In genomic region chr17:25363726-25364125, GRCm38 (mm10) we compare ENCODE assay signal across 9 mouse cellular contexts. TPM values are rescaled to one million over a fixed set of nuclear protein-coding genes. Genes with fewer than 3 reads are reported as not detected.
DNase-seq lines count a peak whose midpoint lies in the region; ATAC-seq and TF ChIP-seq lines count a peak whose summit lies in the region.
"Had no signal": no experiment of that assay in that cellular context is flagged by ENCODE, and none has a peak within 500 bp of the region (broad histone marks: within the 10 kb centered on the region; RNA-seq: fewer than 3 reads in every experiment).

No protein-coding gene starts in this region.

- no peak overlapping the region for H3K9ac ChIP-seq in intestine, embryonic 14.5 days (ENCODE audit: low read length)
- no peak overlapping the region for H3K9ac ChIP-seq in intestine, embryonic 16.5 days (ENCODE audit: low read depth, low read length)
- no peak overlapping the region for H3K9ac ChIP-seq in forebrain, embryonic 15.5 days (replicated peaks)

- no peaks in the 10 kb centered on the region for H3K27me3 ChIP-seq in intestine, embryonic 14.5 days (replicated peaks; ENCODE audit: control insufficient read depth, insufficient read depth, low read length)
- H3K27me3 ChIP-seq in intestine, embryonic 16.5 days (replicated peaks; ENCODE audit: control insufficient read depth, insufficient read depth, low read length), result 0 out of 2 replicates have a peak, but pooled peaks cover 2% of the 10 kb centered on the region
- H3K27me3 ChIP-seq in E14TG2a.4 (ENCODE audit: insufficient read depth, low read length), result 0 out of 2 replicates have a peak, but pooled peaks cover 3% of the 10 kb centered on the region
- H3K27me3 ChIP-seq in cerebellum, adult 2 months (ENCODE audit: control insufficient read depth, insufficient read depth, low read length), result no peaks in the 10 kb centered on the region
- H3K27me3 ChIP-seq in forebrain, embryonic 15.5 days, result no peaks in the 10 kb centered on the region

- peak; percentile 69 for DNase-seq in intestine, embryonic 14.5 days (ENCODE audit: low spot score)
- peak; percentile 31 for DNase-seq in 416B (ENCODE audit: low read depth)
- peak; percentile 17 to 35 for DNase-seq in cerebellum, adult 2 months
- peak; percentile 53 to 60 for DNase-seq in kidney, postnatal 25 days
- DNase-seq in retina, postnatal 1 day, result peak; percentile 53

- no peak for TF ChIP-seq POLR2A in cerebellum, adult 2 months (IDR thresholded peaks at IDR 0.05; ENCODE audit: borderline replicate concordance, insufficient read depth, low read length)

- 7% methylated on average over 1 of the region's 1 CpGs for WGBS in intestine, embryonic 14.5 days
- 0% methylated on average over 1 of the region's 1 CpGs for WGBS in intestine, embryonic 16.5 days
- 5% methylated on average over 1 of the region's 1 CpGs for WGBS in cerebellum, adult 2 months
- WGBS in forebrain, embryonic 15.5 days, result 11% methylated on average over 1 of the region's 1 CpGs

- peak; percentile 69 for TF ChIP-seq CTCF in E14TG2a.4 (conservative IDR thresholded peaks at IDR 0.05; ENCODE audit: low read length)
- peak; percentile 79 for TF ChIP-seq CTCF in cerebellum, adult 2 months (IDR thresholded peaks at IDR 0.05; ENCODE audit: borderline replicate concordance, insufficient read depth, low read depth, low read length)

- H3K27ac ChIP-seq in intestine, embryonic 14.5 days (ENCODE audit: low read depth), result no peak overlapping the region
- no peak overlapping the region for H3K27ac ChIP-seq in intestine, embryonic 16.5 days (ENCODE audit: low read length)
- H3K27ac ChIP-seq in cerebellum, adult 2 months (ENCODE audit: insufficient read depth, low read length), result no peak overlapping the region
- no peak overlapping the region for H3K27ac ChIP-seq in forebrain, embryonic 15.5 days (replicated peaks)

- H3K9me3 ChIP-seq in intestine, embryonic 14.5 days (ENCODE audit: control insufficient read depth, low read length), result no peaks in the 10 kb centered on the region
- H3K9me3 ChIP-seq in intestine, embryonic 16.5 days (ENCODE audit: control insufficient read depth, low read length), result no peaks in the 10 kb centered on the region
- no peaks in the 10 kb centered on the region for H3K9me3 ChIP-seq in E14TG2a.4 (ENCODE audit: low read length)
- H3K9me3 ChIP-seq in forebrain, embryonic 15.5 days, result no peaks in the 10 kb centered on the region

- H3K4me3 ChIP-seq in intestine, embryonic 14.5 days (ENCODE audit: low read depth, low read length), result no peak overlapping the region
- no peak overlapping the region for H3K4me3 ChIP-seq in intestine, embryonic 16.5 days (ENCODE audit: low read length)
- H3K4me3 ChIP-seq in E14TG2a.4 (replicated peaks; ENCODE audit: low read length), result no peak overlapping the region
- H3K4me3 ChIP-seq in cerebellum, adult 2 months (replicated peaks; ENCODE audit: insufficient read depth, low read depth, low read length), result no peak overlapping the region
- no peak overlapping the region for H3K4me3 ChIP-seq in forebrain, embryonic 15.5 days

- H3K36me3 ChIP-seq in intestine, embryonic 14.5 days (ENCODE audit: control insufficient read depth, insufficient read depth, low read length), result no peaks in the 10 kb centered on the region
- H3K36me3 ChIP-seq in intestine, embryonic 16.5 days (ENCODE audit: control insufficient read depth, insufficient read depth, low read length), result no peaks in the 10 kb centered on the region
- no peaks in the 10 kb centered on the region for H3K36me3 ChIP-seq in E14TG2a.4 (ENCODE audit: insufficient read depth, low read length)
- no peaks in the 10 kb centered on the region for H3K36me3 ChIP-seq in forebrain, embryonic 15.5 days

- H3K4me1 ChIP-seq in intestine, embryonic 14.5 days (replicated peaks; ENCODE audit: control insufficient read depth, insufficient read depth, low read length), result no peaks in the 10 kb centered on the region
- H3K4me1 ChIP-seq in intestine, embryonic 16.5 days (ENCODE audit: control insufficient read depth, insufficient read depth, low read length), result no peaks in the 10 kb centered on the region
- peaks cover 3% of the 10 kb centered on the region; the same call in 1 of the 2 replicates for H3K4me1 ChIP-seq in E14TG2a.4 (replicated peaks; ENCODE audit: low read depth, low read length)
- no peaks in the 10 kb centered on the region for H3K4me1 ChIP-seq in cerebellum, adult 2 months (ENCODE audit: control insufficient read depth, insufficient read depth, low read length)
- no peaks in the 10 kb centered on the region for H3K4me1 ChIP-seq in forebrain, embryonic 15.5 days

- no peak for ATAC-seq in intestine, embryonic 14.5 days (replicated peaks; ENCODE audit: low FRiP score, low TSS enrichment, low read depth)
- ATAC-seq in intestine, embryonic 16.5 days, result no peak
- ATAC-seq in forebrain, embryonic 15.5 days (replicated peaks), result no peak

- no peak overlapping the region for H3K4me2 ChIP-seq in intestine, embryonic 14.5 days (ENCODE audit: low read length)
- H3K4me2 ChIP-seq in intestine, embryonic 16.5 days (ENCODE audit: low read depth, low read length), result no peak overlapping the region
- H3K4me2 ChIP-seq in forebrain, embryonic 15.5 days (replicated peaks), result no peak overlapping the region

RNA-seq across cellular contexts. Expression of gene Tpsb2, which starts 2.4 kb away (rescaled TPM):
- 0.66 and 0.89 TPM in 2 replicates for polyA plus RNA-seq in intestine, embryonic 14.5 days (2014; fragmentation: Nextera tagmentation; extraction: Ambion mirVana)
- 3.7 and 4.5 TPM in 2 replicates for polyA plus RNA-seq in intestine, embryonic 16.5 days (2015; fragmentation: Nextera tagmentation; extraction: Ambion mirVana)
- polyA plus RNA-seq in cerebellum, adult 2 months (2012; rRNA removed), result 0.16 TPM in 1 of 2 replicates, not detected in the other
- polyA plus RNA-seq in forebrain, embryonic 15.5 days (2015; fragmentation: Nextera tagmentation; extraction: Ambion mirVana), result not detected in 2 replicates

RNA-seq across cellular contexts. Expression of gene Tpsg1, which starts 5.3 kb away (rescaled TPM):
- 2.1 and 6.3 TPM in 2 replicates for polyA plus RNA-seq in intestine, embryonic 14.5 days (2014; fragmentation: Nextera tagmentation; extraction: Ambion mirVana)
- 26.3 and 28.6 TPM in 2 replicates for polyA plus RNA-seq in intestine, embryonic 16.5 days (2015; fragmentation: Nextera tagmentation; extraction: Ambion mirVana)
- not detected in 2 replicates for polyA plus RNA-seq in cerebellum, adult 2 months (2012; rRNA removed)
- polyA plus RNA-seq in forebrain, embryonic 15.5 days (2015; fragmentation: Nextera tagmentation; extraction: Ambion mirVana), result 0.77 and 0.94 TPM in 2 replicates

RNA-seq across cellular contexts. Expression of gene Tpsab1, which starts 18.4 kb away (rescaled TPM):
- not detected in 2 replicates for polyA plus RNA-seq in intestine, embryonic 14.5 days (2014; fragmentation: Nextera tagmentation; extraction: Ambion mirVana)
- 0.22 TPM in 1 of 2 replicates, not detected in the other for polyA plus RNA-seq in intestine, embryonic 16.5 days (2015; fragmentation: Nextera tagmentation; extraction: Ambion mirVana)
- polyA plus RNA-seq in cerebellum, adult 2 months (2012; rRNA removed), result not detected in 2 replicates
- polyA plus RNA-seq in forebrain, embryonic 15.5 days (2015; fragmentation: Nextera tagmentation; extraction: Ambion mirVana), result not detected in 2 replicates

RNA-seq across cellular contexts. Expression of gene Prss29, which starts 45.3 kb away (rescaled TPM):
- polyA plus RNA-seq in intestine, embryonic 14.5 days (2014; fragmentation: Nextera tagmentation; extraction: Ambion mirVana), result not detected in 2 replicates
- not detected in 2 replicates for polyA plus RNA-seq in intestine, embryonic 16.5 days (2015; fragmentation: Nextera tagmentation; extraction: Ambion mirVana)
- polyA plus RNA-seq in cerebellum, adult 2 months (2012; rRNA removed), result not detected in 2 replicates
- polyA plus RNA-seq in forebrain, embryonic 15.5 days (2015; fragmentation: Nextera tagmentation; extraction: Ambion mirVana), result not detected in 2 replicates
- polyA plus RNA-seq: heart, embryonic 14.5 days had no signal

RNA-seq across cellular contexts. Expression of gene Prss28, which starts 55.3 kb away (rescaled TPM):
- not detected in 2 replicates for polyA plus RNA-seq in intestine, embryonic 14.5 days (2014; fragmentation: Nextera tagmentation; extraction: Ambion mirVana)
- polyA plus RNA-seq in intestine, embryonic 16.5 days (2015; fragmentation: Nextera tagmentation; extraction: Ambion mirVana), result not detected in 2 replicates
- polyA plus RNA-seq in cerebellum, adult 2 months (2012; rRNA removed), result not detected in 2 replicates
- not detected in 2 replicates for polyA plus RNA-seq in forebrain, embryonic 15.5 days (2015; fragmentation: Nextera tagmentation; extraction: Ambion mirVana)
- polyA plus RNA-seq: heart, embryonic 14.5 days had no signal
